Mouse (Mus musculus): ENCODE data around the gene Wfdc18. TPM values are rescaled to one million over a fixed set of nuclear protein-coding genes. Genes with fewer than 3 reads are reported as not detected.
A peak's percentile ranks its signal among the peaks of the same experiment; 100 is the strongest.

Wfdc18 gene
- total RNA-seq, 1 experiment from 2014 or later = not detected

- ATAC-seq (replicated peaks; ENCODE audit: low read depth, poor library complexity, severe bottlenecking) = no peak
These were observed 33.0 kb downstream of the Wfdc18 start for GRCm38 (mm10) chr11:83741841-83742240.

DNA sequence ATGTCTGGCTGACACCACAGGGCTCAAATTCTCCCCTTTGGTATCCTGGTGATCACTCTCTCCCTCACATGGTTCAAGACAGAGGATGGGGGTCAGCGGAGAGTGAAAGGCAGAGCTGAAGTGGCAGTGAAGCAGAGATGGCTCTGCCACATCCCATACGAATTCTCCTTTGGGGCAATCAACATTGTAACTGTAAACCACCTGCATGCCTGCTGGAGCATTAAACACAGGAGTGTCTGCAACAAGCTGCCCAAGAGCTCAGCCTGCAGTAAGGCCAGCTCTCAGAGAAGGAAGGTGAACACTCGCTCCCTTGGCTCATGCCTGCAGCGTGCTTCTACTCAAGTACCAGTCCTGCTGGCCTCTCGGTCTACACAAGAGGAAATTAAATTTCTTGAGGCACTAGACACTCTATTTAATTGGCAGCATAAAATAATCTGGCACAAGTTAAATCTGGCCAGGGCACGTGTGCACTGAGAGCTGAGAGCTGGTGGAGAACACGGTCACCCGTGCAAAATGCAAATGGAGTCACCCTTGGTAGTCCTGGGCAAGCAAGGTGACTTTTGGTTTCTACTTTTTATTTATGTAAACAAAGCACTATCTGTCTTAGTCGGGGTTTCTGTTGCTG is 34.0 kb downstream of the Wfdc18 start:
- ATAC-seq (replicated peaks; ENCODE audit: low read depth, poor library complexity, severe bottlenecking) = no peak

DNA sequence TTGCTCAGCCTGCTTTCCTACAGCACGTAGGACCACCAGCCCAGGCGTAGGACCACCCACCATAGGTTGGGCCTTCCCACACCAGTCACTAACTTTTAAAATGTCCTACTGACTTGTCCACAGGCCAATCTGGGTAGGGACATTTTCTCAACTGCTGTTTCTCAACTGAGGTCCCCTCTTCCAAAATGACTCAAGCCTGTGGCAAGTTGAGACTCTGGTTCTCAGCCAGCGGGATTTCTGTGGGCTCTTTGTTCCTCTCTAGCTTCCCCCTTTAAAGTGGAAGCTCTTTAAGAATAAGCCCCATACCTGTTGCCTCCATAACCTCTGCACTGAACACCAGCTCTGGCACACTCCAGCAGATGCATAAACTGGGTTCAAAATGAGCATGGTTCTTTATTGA is 34.7 kb downstream of the Wfdc18 start:
- no peak for ATAC-seq (replicated peaks; ENCODE audit: low read depth, poor library complexity, severe bottlenecking)

DNA sequence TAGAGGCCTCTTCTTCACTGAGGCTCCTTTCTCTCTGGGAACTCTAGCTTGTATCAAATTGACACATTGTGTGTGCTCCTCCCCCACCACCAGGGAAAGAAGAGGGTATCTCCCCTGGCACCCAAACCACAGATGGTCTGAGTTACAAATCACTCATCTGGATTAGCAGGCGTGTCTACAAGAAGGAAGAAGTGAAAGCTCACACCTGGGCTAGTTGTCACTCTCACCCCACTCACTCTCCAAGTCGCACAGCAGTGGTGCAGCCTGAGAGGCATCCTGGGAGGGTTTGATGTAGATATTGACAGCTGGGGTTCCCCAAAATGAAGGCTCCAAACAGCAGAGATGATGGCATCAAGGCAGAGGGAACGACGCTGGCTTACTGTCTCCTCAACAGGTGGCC is 37.3 kb downstream of the Wfdc18 start:
- no peak for ATAC-seq (replicated peaks; ENCODE audit: low read depth, poor library complexity, severe bottlenecking)

- no peak for ATAC-seq (replicated peaks; ENCODE audit: low read depth, poor library complexity, severe bottlenecking)
These were observed 37.9 kb downstream of the Wfdc18 start, which contains the start of gene Wfdc21 for GRCm38 (mm10) chr11:83746681-83747080. Wfdc21 (plus strand) TSS chr11:83746940.

GRCm38 (mm10) chr11:83747376-83748265 is 38.8 kb downstream of the Wfdc18 start:
- no peak for ATAC-seq (replicated peaks; ENCODE audit: low read depth, poor library complexity, severe bottlenecking)

DNA sequence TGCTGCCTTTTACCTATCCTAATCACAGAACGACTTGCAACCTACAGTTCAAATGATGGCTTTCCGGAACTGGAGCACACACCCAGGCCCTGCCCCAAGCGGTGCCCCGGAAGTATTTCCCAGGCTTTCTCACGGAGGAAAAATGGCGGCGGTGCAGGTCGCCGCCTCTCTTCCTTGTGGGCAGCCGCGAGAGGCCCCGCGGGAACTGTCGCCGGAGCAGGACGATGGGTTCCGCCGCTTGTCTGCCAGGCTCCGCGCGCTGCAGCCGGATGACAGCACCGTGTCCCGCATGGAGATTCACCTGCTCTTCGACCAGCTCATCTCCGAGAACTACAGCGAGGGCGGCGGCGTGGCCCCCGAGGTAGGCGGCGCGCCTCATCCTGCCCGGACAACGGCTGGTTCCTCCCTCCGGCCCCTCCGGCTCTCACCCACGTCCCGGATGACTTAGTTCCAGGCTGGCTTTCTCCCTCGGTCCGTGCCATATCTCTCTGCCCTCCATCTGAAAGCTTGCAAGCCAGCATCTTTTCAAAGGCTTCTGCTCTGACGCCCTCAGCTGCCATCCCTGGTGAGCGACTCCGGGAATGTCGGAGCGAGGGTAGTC is 44.9 kb downstream of the Wfdc18 start, which contains the start of gene Heatr6:
Gene Heatr6 (plus strand): TSS at position 116 of the 601 bp plus-strand sequence.
- peak; percentile 98 for ATAC-seq (replicated peaks; ENCODE audit: low read depth, poor library complexity, severe bottlenecking)

DNA sequence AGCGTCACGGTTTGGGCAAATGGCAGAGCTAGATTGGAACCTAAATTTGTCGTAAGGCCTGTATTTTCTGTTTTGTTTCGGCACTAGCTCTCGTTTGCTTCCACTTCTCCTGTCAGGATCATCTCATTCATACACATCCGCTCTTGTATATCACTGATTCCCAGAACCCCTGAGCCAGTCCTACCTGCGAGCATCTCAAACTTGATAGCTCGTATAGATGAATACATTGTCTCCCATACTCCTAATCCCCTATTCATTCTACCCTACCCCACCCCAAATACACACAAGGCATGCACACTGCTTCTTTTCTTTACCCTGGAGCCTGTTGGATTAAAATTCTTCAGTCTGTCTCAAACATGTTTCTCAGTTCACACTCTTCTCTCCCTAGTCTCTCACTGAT is 45.4 kb downstream of the Wfdc18 start:
- ATAC-seq (replicated peaks; ENCODE audit: low read depth, poor library complexity, severe bottlenecking) = no peak

Other genes with a start within 250 kb of the Wfdc18 start
- 0.37 and 0.92 TPM in 2 replicates for gene Mmp28, start 245.9 kb upstream of the Wfdc18 start, total RNA-seq (2017)
- 41.6 and 73.3 TPM in 2 replicates for gene Taf15, start 235.9 kb upstream of the Wfdc18 start, total RNA-seq (2017)
- not detected in 2 replicates for gene Heatr9, start 186.8 kb upstream of the Wfdc18 start, total RNA-seq (2017)
- 2.1 and 6.3 TPM in 2 replicates for gene Ccl5, start 178.5 kb upstream of the Wfdc18 start, total RNA-seq (2017)
- 81.3 and 91.6 TPM in 2 replicates for gene Ccl9, start 130.4 kb upstream of the Wfdc18 start, total RNA-seq (2017)
- gene Ccl6, start 115.9 kb upstream of the Wfdc18 start, total RNA-seq (2017) = 1.8 and 2.1 TPM in 2 replicates
- 1.2 and 3.2 TPM in 2 replicates for gene Rpl9-ps1, start 63.4 kb upstream of the Wfdc18 start, total RNA-seq (2017)
- 183 and 212 TPM in 2 replicates for gene Ccl3, start 59.7 kb upstream of the Wfdc18 start, total RNA-seq (2017)
- gene Ccl4, start 46.4 kb upstream of the Wfdc18 start, total RNA-seq (2017) = 55.0 and 99.0 TPM in 2 replicates
- 12.7 and 16.2 TPM in 2 replicates for gene Wfdc17, start 5.0 kb upstream of the Wfdc18 start, total RNA-seq (2017)
- gene Wfdc21, start 37.9 kb downstream of the Wfdc18 start, total RNA-seq (2017) = 16.8 and 17.2 TPM in 2 replicates
- 14.4 and 18.1 TPM in 2 replicates for gene Heatr6, start 44.7 kb downstream of the Wfdc18 start, total RNA-seq (2017)
- gene Hnf1b, start 141.0 kb downstream of the Wfdc18 start, total RNA-seq (2017) = not detected in 2 replicates
- gene Ddx52, start 233.0 kb downstream of the Wfdc18 start, total RNA-seq (2017) = 68.2 and 71.4 TPM in 2 replicates

Measured in common myeloid progenitor, adult 5-6 weeks (primary cell).